Mouse (Mus musculus) splenic B cell, adult 2 months (primary cell): ENCODE data around the gene Clca1.

Experiments used
- DNase-seq: peaks from one replicate; pipeline ENCODE4 v3.0.0-alpha.2; 2011; ENCODE audit warnings: low read depth, low spot score
- H3K27me3 ChIP-seq: 2 replicates; pipeline ENCODE4 v1.6.1; 2012; ENCODE audit warnings: mild to moderate bottlenecking, low read length, moderate library complexity, mixed read lengths; ENCODE audit not compliant: control insufficient read depth, poor library complexity, insufficient read depth, severe bottlenecking
- H3K36me3 ChIP-seq: 2 replicates; pipeline ENCODE4 v1.6.1; 2012; ENCODE audit warnings: mild to moderate bottlenecking, low read length, moderate library complexity, mixed read lengths; ENCODE audit not compliant: control insufficient read depth, poor library complexity, insufficient read depth, severe bottlenecking

The Clca1 gene

DNA sequence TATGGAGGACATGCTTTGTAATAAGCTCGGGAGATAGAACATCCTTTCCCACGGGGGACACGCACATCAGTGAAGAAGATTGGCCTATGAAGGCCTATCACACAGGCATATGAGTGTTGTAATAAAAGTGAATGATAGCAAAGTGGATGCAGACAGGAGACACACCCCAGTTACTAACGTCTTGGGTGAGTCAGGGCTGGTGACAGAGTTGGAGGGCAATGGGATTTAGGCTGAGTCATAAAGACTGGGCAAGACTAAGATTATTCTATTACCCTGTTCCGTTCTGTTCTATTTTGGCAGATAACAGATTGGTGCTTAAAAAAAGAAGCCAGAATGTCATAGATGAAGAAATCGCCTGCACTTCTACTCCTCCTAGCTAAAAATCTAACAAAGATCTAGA is 52.0 kb downstream of the Clca1 start:
- Histone ChIP-seq H3K27me3 (no peaks in the 10 kb centered on the region), H3K36me3 (no peaks in the 10 kb centered on the region)
- no peak for DNase-seq

- Histone ChIP-seq H3K27me3 (no peaks in the 10 kb centered on the region), H3K36me3 (no peaks in the 10 kb centered on the region)
- DNase-seq = no peak
Observed at GRCm38 (mm10) chr3:144977631-144978030, 54.9 kb downstream of the Clca1 start.

- no peaks in the 10 kb centered on the region for H3K27me3 ChIP-seq
- no peak for DNase-seq
- no peaks in the 10 kb centered on the region for H3K36me3 ChIP-seq
Observed at GRCm38 (mm10) chr3:144976091-144976490, 56.5 kb downstream of the Clca1 start.

- H3K36me3 ChIP-seq = no peaks in the 10 kb centered on the region
- DNase-seq = no peak
- no peaks in the 10 kb centered on the region for H3K27me3 ChIP-seq
Observed at GRCm38 (mm10) chr3:144974945-144975344, 57.6 kb downstream of the Clca1 start, which contains the start of gene Clca4a. Gene Clca4a, minus strand, starts transcription at chr3:144975045.

DNA sequence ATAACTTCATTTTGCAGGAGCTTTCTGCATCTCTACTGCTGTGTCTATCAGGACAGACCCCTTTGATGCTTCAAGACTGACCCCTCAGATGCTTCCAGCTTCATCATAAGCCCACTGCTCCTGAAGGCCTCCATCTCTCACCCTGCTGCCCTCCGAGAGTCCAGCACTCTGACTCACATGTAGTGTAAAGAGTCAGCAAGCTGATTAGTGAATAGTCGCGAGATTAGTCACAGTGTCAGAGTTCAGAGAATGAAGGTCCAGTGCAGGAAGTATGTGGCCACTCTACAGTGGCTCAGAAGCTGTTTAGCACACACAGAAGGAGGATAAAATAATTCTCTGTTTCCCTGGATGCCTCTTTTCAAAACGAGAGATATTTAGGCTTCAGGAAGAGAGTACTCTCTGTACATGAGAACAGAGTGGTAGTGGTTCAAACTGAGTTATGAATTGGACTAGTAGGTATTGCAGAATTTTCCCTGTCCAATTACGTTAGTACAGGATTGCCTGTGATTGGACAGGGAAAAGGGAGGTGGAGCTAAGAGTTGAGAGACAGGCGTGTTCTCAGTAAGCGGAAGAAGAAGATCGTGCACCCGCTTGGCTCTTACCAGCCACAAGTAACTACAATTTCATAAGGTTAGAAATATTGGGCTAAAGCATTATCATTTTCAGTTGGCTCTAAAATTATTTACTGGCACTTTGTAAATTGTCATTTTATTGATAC is 60.9 kb downstream of the Clca1 start:
- no peak for DNase-seq
- no peaks in the 10 kb centered on the region for H3K27me3 ChIP-seq
- no peaks in the 10 kb centered on the region for H3K36me3 ChIP-seq

GRCm38 (mm10) chr3:144969755-144970154 is 62.8 kb downstream of the Clca1 start:
- DNase-seq = no peak
- Histone ChIP-seq H3K27me3 (no peaks in the 10 kb centered on the region), H3K36me3 (no peaks in the 10 kb centered on the region)

GRCm38 (mm10) chr3:144966074-144966473 is 66.5 kb downstream of the Clca1 start:
- no peaks in the 10 kb centered on the region for H3K36me3 ChIP-seq
- no peak for DNase-seq

More at GRCm38 (mm10) chr3:144966074-144966473, 66.5 kb downstream of the Clca1 start:
- H3K27me3 ChIP-seq = no peaks in the 10 kb centered on the region
